Mouse (Mus musculus): ENCODE data around the gene Wfikkn2. TPM values are rescaled to one million over a fixed set of nuclear protein-coding genes. Genes with fewer than 3 reads are reported as not detected.
"Not testable (repeated sequence)": the region's sequence is repeated elsewhere in the genome, so short reads cannot be mapped to it uniquely, and the experiment has no call there.

The Wfikkn2 gene
- total RNA-seq (2021): 1 to 10 TPM in 1 of 2 experiments, under 1 TPM in 1; 0.63 to 1.1 TPM
- long read RNA-seq, experiment 1: 0 reads
- long read RNA-seq, experiment 2: 0 reads

DNA sequence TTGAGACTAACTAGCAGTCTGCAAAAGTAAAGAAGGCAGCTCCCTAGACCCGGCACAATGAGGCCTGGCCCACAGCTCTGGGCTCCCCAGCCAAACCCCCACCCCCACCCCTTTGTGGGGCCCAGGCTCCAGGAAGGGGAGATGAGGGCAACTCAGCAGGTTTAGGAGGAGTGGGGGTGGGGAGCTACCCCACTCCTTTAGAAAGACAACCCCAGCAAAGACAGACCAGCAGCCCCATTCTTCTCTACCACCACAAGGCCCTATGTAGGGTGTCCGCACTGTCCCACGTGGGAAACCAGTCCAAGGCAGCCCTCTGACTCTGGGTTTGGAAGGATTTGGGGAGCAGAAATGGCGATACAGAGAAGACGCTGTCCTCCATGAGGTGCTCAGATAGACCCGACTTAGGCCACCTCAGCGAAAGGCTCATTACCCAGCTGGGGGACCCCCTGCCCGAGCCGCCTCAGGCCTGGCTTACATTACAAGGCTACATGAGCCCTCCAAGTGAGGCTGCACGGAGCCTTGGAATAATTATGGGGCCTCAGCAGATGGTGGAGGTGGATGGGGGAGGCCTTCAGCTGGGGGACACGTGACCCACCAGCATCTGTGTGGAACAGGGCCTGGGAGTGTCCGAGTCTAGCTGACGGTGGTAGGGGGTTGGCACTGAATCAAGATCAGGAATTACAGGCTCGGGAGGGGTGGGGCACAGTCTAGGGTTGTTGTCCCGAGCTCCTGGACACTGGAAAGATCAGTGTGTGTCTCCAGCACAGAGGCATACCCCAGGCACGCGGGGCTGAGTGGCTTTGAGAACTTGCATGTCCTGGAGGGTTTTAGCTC lies at the start of gene Wfikkn2:
Gene Wfikkn2, minus strand, starts transcription at position 51 of the 834 bp plus-strand sequence.
- DNase-seq: no peak

DNA sequence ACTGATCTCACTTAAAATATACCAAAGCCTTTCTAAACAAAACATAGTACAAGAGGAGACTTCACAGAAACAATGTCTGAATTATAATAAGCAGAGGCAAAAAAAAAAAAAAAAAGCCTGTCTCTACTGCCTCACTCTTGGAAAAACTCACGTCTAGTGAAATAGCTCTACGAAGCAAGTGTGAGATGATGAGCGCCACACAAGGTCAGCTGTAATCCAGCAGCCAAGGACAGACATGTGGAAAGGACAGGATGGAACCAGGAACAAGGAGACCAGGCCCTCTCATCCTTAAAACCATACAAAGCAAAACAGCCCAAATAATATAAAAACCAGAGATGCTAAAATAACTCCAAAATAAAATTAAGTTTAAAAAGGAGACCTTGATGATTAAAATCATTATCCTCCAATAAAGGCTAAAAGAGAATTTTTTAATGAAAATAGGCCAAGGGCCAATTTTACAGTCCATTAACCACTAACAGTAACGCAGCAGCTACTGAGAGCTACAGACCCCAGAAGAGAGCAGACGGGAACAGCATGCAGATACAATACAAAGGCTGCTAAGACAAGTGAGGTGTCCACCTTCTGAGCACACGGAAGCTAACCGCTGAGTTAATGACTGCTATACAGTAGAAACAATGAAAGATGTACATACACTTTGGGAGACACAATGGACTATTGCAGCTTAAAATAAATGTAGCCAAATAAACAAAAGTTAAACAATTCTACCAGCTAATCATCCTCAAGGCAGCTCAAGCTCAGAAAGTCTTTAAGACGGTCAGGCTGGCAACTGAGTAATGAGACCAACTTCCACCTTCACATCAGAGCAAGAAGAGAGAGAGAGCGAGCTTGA lies 49.4 kb upstream of the Wfikkn2 start:
- no peak for DNase-seq

DNA sequence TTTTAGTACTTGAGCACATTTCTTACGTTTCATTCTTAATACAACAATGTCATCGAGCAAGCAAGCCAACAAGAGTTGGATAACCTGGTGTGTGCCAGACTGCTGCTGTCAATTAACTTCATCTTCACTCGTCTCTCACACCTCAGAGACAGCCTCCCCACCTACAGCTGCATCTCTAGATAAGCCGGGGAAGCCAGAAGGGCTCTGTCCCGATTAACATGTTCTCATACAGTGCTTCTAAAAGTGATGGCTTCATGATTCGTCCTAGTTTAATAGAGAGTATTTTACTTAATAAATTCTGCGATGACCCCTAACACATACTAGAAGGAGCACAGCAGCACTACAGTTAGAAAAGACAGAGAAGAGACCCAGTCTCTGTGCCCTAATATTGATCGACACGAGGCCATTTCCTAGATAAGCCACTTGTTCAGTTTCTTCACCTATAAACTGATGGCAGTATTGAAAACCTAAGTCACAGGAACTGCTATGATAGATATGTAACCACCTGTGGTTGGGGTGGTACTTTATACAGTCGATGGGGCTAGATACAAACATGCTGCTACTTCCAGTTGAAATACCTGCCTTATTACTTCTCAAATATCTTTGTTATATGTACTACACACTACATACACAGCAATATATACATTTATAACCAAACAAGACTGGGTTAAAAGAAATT lies 44.4 kb upstream of the Wfikkn2 start:
- no peak for DNase-seq

DNA sequence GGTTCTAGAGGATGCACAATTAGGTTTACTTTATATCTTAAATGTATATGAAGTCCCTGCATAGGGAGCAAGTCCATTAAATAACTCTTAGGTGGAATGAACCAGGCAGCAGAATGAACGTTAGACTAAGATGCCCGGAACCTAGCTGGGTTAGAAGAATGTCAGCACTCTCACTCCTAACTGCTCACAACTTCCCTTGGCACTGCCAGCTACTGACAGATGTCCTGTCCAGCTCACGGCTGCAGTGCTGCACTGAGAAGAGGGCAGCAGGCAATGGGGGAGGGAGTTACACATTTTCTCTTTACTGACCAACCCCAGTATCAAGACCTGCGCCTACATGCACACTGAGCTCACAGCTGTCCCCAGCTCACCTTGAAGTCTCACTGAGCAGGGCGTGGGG lies 41.3 kb upstream of the Wfikkn2 start:
- DNase-seq: no peak

DNA sequence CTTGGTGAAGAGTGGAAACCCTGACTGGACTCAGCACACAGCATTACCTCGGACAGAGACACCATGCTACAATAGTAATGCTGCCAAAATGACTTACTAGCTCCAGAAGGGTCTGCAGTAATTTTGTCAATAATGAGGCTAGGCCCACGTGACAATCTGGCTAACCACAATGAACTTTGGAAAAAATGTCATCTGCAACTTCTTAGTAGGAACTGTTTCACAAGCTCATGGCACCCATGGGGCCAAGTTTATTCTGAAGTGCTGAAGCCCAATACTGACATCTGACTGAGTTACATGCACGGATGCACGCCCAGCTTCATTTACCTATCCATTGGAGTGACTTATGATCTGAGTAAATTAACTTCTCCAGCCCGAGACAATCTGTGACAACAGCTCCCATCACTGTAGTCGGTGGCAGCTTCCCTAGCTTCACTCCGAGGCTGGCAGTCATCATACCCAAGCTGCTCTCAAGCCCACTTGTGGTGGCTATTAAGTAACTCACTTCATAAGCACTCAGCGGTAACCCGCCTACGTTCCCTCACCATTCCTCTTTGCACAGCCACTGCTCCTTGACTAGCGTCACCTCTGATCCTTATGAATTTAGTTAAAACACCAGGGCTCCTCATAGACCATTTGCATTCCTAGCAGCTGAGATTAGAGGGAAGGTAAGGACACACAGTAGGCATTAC lies 40.2 kb upstream of the Wfikkn2 start:
- DNase-seq: peak; percentile 32

DNA sequence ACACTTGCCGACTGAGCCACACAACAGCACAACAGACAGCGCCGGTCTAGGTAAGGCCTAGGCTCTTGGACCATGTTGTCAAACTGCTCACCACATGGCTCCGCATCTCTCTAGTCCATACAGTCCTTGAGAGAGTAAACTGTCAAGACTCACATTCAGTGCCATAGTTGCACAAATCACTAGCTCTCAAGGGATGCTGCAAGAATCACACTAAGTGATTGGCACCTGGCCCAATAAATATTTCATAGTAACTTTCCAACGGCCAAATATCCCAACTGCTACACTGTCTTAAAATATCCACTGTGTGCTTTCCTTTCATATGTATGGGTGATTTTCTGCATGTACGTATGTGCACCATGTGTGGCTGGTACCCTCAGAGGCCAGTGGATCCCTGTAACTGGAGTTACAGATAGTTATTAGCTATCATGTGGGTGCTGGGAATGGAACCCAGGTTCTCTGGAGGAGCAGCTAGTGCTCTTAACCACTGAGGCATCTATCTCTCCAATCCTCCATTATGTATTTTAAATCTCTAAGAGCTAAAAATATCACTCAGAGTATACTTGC lies 37.8 kb upstream of the Wfikkn2 start:
- DNase-seq: peak; percentile 30

DNA sequence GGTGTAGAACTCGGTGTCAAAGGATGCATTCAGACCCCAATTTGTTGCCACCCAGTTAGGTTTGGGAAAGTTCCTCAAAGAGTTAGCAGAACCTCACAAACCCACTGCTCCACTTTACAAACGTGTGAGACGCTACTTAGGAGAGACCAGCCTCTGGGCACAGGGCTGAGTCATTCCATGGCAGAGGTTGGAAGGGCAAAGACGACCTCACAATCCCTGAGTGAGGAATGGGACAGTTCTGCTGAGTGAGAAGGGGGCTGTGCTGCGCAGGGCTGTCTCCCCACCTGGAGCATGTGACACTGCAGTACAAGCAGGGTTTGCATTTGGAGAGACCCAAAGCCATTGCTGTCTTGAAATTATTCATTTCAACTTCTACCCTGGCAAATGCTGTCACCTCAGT lies 36.5 kb upstream of the Wfikkn2 start:
- DNase-seq: peak; percentile 33

DNA sequence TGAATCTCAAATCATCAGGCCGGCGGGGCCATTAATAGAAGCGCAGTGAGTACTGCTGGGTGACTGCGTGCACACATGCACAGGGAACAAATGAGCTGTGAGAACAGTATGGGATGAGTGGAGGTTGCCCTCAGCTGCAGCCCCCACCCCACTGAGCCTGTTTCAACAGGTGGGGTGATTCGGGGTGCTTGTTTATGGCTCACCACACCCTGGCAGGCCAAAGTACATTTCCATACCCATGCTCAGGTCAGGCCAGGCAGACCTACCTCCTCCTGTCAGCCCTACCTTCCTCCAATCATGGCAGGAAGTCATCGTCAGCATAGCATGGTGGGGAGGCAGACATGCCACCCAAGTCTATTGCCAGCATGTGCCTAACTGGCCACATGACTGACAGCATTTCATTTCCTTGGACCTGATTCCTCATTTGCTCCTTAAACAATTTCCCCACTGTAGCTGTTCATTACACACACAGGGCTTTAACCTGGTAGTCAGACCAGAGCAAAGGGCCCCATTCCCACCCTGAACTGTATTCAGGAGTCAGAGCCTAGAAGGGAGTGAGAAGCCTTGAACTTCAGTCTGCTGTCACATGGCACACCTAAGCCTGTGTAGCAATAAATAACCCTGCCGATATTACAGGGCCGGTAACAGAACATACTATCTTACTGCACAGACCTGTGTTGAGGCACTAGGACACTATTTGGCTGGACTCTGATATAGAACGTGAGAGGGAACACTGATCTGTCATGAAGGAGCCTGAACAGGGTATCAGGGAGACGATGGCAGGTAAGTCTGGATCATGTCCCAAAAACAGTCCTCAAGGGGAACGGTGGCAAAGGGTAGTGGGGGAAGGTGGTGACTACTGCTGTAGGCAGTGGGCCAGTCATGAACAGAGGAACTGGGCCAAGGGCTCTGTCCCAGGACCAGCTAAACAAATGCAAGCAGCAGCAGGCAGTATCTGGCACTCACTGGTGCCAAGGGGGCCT lies 35.7 kb upstream of the Wfikkn2 start, which contains the start of gene Gm21885:
Gene Gm21885, plus strand, starts transcription at position 675 of the 983 bp plus-strand sequence.
- DNase-seq: peak; percentile 76

DNA sequence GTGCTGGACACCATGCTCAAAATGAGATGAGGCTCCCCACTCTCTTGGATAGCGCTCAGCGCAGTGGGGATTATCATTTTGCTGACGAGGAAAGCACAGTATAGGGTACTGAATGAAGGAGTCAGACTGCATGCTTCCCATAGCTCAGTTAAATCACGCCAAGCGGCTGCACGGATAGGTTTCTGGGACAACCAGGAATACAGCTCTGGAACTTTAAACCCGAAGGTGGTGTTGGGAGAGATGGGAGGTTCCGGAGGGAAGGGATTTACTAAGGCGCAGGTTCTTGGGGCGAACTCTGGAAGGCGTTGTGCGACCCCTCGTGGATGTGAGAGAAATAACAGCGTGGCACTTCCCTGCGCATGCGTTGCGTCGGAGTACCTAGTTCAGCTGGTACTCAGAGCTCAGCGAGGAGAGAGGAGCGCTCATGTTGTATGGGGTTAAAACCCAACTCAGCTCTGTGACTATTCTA lies 31.1 kb upstream of the Wfikkn2 start:
- DNase-seq: peak; percentile 92

DNA sequence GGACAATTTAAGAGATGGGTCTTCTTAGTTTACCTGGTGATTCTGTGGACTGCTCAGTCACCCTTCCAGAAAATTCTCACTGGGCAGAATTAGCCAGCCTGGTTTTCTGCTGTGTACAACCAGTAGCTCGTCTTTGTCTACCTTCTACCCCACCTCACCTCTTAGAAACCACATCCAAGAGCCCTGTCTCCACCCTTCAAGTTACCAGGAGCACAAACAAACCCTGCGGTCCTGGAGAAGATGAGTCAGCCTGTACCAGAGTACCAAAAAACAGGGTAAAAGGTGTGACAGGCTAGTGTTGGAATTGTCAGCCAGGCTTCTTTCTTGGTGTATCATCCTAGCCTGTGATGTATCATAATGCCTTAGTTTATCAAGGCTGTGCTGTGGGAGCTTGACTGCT lies 29.9 kb upstream of the Wfikkn2 start:
- DNase-seq: no peak

DNA sequence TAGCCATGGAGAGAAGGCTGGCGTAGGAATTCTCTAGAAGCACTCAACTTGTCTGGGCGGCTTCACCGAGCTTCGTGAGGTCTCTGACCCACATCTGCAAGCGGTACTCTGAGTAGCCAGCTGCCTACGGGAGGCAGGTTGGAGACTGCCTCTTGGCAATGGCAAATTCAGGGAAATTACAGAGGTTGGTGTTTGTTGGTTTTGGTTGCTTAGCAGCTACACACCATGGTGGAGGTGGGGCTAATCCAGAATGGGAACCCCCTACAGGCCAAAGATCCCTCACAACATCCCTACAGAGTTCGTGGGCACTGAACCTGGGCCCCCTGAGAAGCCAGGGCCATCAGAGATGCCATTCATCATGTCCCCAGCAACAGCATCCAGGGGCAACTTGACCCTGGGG lies 29.4 kb upstream of the Wfikkn2 start:
- DNase-seq: no peak

DNA sequence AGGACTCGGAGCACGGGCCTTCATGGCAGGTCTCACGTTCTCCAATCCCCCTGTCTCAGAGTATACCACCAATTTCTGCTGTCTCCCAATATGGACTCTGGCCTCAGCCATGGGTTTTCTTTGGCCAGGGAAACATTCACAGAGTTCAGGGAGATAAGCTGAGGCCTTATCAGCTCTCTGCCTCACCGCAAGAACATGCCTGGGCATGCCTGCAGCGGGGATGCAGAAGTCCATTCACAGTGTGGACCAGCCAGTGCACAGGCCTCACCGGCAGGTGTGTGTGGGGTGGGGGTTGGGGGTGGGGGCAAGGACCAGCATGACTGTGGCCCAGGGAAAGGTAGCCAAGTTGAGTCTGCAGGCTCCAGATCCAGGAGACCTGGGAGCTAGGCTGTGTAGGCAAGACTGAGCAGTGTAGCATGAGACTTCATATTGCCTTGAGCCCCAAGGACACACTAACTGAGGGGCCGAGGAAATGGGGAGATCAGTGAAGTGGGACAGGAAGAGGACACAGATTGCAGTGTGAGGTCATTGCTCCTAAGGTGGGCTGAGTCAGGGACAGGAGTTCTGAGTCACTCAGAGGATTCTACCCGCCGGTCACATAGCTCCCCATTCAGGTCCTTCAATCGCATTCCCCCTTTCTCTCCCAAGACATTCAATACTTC lies 28.5 kb upstream of the Wfikkn2 start:
- DNase-seq: peak; percentile 20

DNA sequence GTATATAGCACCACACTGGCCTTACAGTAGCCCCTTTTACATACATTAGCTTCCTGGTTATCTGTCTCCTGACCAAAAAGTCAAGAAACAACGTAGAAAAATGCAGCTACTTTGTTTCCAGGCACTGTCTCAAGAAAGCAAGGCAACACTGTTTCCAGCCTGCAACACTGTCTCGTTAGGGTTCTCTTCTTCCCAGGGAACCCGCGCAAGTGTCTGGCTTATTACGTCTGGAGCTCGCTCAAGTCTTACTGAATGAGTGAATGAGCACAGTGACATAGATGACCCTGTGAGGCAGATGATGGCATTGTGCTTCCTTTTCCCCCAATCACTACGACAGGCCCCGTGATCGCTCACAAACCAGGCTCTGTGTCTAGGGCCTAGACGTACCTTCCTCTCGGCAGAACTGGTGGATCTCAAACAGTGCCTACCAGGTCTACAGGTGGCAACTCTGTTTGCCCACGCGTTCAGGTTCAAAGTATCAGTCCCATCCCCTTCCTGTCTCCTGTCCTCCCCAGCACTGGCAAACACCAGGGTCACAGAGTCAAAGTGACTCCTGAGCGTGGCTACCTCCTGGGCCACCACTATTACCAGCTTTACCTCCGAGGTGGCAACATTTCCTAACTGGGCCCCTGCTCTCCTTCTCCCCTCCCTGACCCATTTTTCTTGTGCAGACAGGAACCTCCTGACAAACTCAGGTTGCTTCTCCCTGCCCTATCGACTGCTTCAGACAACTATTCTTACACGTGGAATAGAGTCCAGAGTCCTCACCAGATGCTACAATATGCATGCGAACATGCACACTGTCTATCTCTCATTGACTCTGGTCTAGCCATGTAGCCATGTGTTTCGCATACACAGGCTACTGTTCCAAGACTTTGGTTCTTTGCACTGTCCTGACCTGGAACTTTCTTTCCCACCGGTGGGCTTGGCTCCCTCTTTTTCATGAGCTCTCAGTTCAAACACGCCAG lies 27.4 kb upstream of the Wfikkn2 start:
- no peak for DNase-seq

DNA sequence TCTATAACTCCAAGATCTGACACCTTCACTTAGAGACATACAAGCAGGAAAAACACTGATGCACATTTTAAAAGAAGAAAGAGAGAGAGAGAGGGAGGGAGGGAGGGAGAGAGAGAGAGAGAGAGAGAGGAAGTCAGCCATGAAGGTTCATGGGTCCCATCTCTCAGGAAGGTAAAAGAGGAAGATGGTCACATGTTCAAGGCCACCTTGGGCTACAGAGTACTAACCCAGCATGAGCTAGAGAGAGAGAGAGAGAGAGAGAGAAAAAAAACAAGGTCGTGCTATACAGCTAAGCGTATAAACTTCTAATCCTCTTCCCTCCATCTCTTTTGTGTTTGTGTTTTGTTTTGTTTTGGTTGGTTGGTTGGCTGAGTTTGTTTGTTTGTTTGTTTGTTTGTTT lies 25.2 kb upstream of the Wfikkn2 start:
- DNase-seq: no peak

DNA sequence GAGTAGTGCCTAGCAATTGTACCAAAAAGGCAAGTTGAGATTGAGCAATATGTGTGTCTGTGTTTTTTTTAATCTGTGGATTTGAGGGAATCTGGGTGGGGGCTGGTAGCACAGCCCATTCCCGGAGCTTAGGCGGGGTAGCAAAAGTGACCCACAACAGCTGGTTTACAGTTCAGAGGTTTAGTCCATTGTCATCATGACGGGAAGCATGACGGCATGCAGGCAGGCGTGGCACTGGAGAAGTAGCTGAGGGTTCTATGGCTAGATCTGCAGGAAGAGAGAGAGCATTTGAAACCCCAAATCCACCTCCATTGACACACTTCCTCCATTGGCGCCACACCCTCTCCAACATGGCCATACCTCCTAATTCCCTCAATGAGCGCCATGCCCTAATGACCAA lies 24.1 kb upstream of the Wfikkn2 start:
- no peak for DNase-seq

DNA sequence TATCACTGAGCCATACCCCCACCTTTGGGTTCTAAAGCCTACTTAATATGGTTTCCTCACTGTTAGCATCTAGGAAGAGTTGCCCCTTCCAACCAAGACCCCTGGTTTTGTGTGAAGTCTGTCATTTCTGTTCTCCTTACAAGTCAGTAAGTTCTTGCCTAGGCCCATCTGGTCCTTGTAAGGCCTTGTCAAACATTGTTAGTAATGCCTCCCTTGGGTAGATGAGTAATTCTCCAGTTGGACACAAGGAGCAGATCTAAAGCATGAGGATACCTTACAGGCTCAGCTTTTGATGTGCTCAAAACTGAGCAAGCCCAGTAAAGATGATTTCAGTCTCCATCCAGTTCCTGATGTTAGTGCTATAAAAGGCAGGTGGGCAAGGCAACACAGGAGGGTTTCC lies 23.0 kb upstream of the Wfikkn2 start:
- DNase-seq: no peak

DNA sequence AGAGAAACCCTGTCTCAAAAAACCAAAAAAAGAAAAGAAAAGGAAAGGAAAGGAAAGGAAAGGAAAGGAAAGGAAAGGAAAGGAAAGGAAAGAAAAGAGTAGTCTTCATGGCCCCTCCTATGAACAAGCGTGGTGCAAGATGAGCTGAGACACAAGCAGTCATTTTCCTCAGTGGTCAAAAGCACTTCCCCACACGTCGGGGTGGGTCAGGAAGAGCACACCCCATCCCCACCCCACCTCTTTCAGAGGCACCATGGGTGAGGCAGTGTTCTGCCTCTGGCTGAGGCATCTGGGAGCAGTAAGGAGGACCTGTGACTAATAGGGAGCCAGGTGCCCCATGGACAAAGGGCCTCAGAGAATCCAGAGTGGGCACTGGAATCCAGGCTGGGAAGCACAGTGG lies 20.4 kb upstream of the Wfikkn2 start:
- not testable (repeated sequence) for DNase-seq

DNA sequence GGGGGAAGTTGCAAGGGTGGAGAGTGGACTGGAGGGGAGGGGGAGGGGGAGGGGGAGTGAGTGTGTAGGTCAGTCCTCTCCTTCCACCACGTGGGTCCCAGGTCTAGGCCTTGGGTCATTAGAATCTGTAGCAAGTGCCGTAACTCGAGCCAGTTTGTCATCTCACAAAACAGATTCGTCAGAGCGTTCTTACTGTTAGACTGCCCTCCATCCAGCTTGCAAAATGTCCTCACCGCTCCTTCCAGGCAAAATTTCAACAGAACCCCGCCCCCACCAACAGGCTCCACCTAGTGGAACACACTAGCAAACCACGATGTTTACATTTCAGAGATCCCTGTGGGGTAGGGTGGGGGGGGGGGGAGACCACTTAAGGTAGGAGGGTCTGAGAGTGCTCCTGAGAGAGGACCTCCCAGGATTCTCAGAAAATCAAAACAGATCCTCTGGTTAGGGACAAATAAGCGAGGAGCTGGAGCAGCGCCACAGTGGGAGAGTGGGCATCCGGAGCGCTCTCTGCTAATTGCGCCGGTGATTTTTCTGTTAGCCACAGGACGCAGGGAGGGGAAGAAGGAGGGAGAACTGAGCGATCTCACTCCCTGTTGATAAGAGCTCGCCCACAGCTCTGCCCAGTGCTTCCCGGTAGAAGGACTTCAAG lies 19.5 kb upstream of the Wfikkn2 start:
- peak; percentile 78 for DNase-seq
